Mouse (Mus musculus) embryo, embryonic 9.5 days (tissue): ENCODE measurements around the gene Invs.
"Not testable (repeated sequence)": the region's sequence is repeated elsewhere in the genome, so short reads cannot be mapped to it uniquely, and the experiment has no call there.

Experiments
- DNase-seq: peaks from one replicate; pipeline ENCODE4 v3.0.0-alpha.2; 2017; ENCODE audit errors: extremely low spot score

The Invs gene

GRCm38 (mm10) chr4:48328042-48328441 lies 48.5 kb downstream of the Invs start:
- DNase-seq, result no peak

GRCm38 (mm10) chr4:48332453-48333051 lies 53.0 kb downstream of the Invs start:
- no peak for DNase-seq

- DNase-seq, result peak; percentile 19
These were observed 55.6 kb downstream of the Invs start for GRCm38 (mm10) chr4:48334927-48335763.

GRCm38 (mm10) chr4:48342705-48343104 lies 63.1 kb downstream of the Invs start:
- no peak for DNase-seq

GRCm38 (mm10) chr4:48362367-48362766 lies 82.8 kb downstream of the Invs start:
- no peak for DNase-seq

- no peak for DNase-seq
These were observed 91.5 kb downstream of the Invs start for GRCm38 (mm10) chr4:48371037-48371436.

GRCm38 (mm10) chr4:48380940-48381339 lies 101.4 kb downstream of the Invs start:
- peak; percentile 51 for DNase-seq

GRCm38 (mm10) chr4:48382506-48382905 lies 102.9 kb downstream of the Invs start:
- DNase-seq, result no peak

- DNase-seq, result no peak
These were observed 117.4 kb downstream of the Invs start for GRCm38 (mm10) chr4:48396949-48397348.

GRCm38 (mm10) chr4:48403066-48403640 lies 123.6 kb downstream of the Invs start:
- DNase-seq, result no peak

GRCm38 (mm10) chr4:48405724-48406491 lies 126.3 kb downstream of the Invs start:
- not testable (repeated sequence) for DNase-seq

- peak; percentile 67 for DNase-seq
These were observed 127.9 kb downstream of the Invs start for GRCm38 (mm10) chr4:48407350-48408039.

GRCm38 (mm10) chr4:48413473-48413872 lies 133.9 kb downstream of the Invs start:
- no peak for DNase-seq

- no peak for DNase-seq
These were observed 136.3 kb downstream of the Invs start for GRCm38 (mm10) chr4:48415838-48416335.

GRCm38 (mm10) chr4:48418831-48419468 lies 139.4 kb downstream of the Invs start:
- DNase-seq, result no peak

GRCm38 (mm10) chr4:48422633-48423032 lies 143.1 kb downstream of the Invs start:
- no peak for DNase-seq

- DNase-seq, result no peak
These were observed 144.2 kb downstream of the Invs start for GRCm38 (mm10) chr4:48423738-48424137.

GRCm38 (mm10) chr4:48427413-48427812 lies 147.9 kb downstream of the Invs start:
- no peak for DNase-seq

GRCm38 (mm10) chr4:48428054-48428453 lies 148.5 kb downstream of the Invs start:
- no peak for DNase-seq

GRCm38 (mm10) chr4:48454106-48454773 lies 174.7 kb downstream of the Invs start:
- DNase-seq, result no peak
